Comparison of ENCODE assay signal across 9 mouse cellular contexts in the genomic region with DNA sequence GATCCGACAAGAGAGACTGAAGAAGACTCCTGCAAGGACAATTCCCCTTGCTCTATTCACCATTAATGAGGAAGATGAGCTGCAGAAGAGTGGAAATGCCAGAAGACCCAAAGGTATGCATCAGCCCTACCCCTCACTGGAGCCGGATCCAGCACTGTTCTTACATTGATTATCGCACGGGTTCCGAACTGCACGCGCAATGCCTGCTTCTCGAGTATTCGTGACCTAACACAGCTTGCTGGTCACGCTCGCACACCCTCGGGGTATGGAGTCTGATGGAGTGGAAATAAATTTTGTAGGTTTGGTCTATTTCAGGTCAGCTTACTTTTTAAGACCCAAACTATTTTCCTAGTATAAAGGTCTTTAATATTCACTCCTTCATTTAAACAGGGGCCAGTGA. TPM values are rescaled to one million over a fixed set of nuclear protein-coding genes. Genes with fewer than 3 reads are reported as not detected.
A peak's percentile ranks its signal among the peaks of the same experiment; 100 is the strongest.
DNase-seq lines count a peak whose midpoint lies in the region; ATAC-seq lines count a peak whose summit lies in the region.
"Had no signal": no experiment of that assay in that cellular context is flagged by ENCODE, and none has a peak within 500 bp of the region (broad histone marks: within the 10 kb centered on the region; RNA-seq: fewer than 3 reads in every experiment).

No protein-coding gene starts in this region.

- intact Hi-C loops in heart, postnatal 25 days (cut with DNase I) = no loop called here

- WGBS in heart, embryonic 12.5 days = 85% methylated on average over 12 of the region's 12 CpGs
- 67% methylated on average over 12 of the region's 12 CpGs for WGBS in embryonic facial prominence, embryonic 12.5 days
- 45% methylated on average over 12 of the region's 12 CpGs for WGBS in midbrain, embryonic 16.5 days

- H3K4me3 ChIP-seq in heart, embryonic 12.5 days = no peak overlapping the region
- no peak overlapping the region for H3K4me3 ChIP-seq in embryonic facial prominence, embryonic 12.5 days
- peak overlapping the region; percentile 37 for H3K4me3 ChIP-seq in midbrain, embryonic 16.5 days (ENCODE audit: low read depth, low read length)

- H3K27ac ChIP-seq in heart, embryonic 12.5 days (ENCODE audit: poor library complexity, severe bottlenecking) = no peak overlapping the region
- no peak overlapping the region for H3K27ac ChIP-seq in embryonic facial prominence, embryonic 12.5 days
- peak overlapping the region; percentile 62; the same call in 1 of the 2 replicates for H3K27ac ChIP-seq in midbrain, embryonic 16.5 days (ENCODE audit: low read length)

- no peak for DNase-seq in heart, postnatal 4 days
- DNase-seq in kidney, adult 18-20 months = peak; percentile 70
- no peak for DNase-seq in heart, postnatal 25 days (ENCODE audit: low spot score)

- ATAC-seq in heart, embryonic 12.5 days (ENCODE audit: insufficient number of reproducible peaks, low FRiP score) = no peak
- ATAC-seq in embryonic facial prominence, embryonic 12.5 days (ENCODE audit: insufficient number of reproducible peaks, insufficient read depth, low FRiP score, low TSS enrichment) = no peak
- peak; percentile 26 for ATAC-seq in midbrain, embryonic 16.5 days
- no peak for ATAC-seq in activated CD4-positive, CD25-positive, alpha-beta regulatory T cell, adult 4 months
- no peak for ATAC-seq in erythroid progenitor cell, adult 5-6 weeks (replicated peaks; ENCODE audit: low FRiP score, poor library complexity, severe bottlenecking)
- ATAC-seq: inflammation-experienced regulatory T-cells, adult 6 months had no signal

- no peaks in the 10 kb centered on the region for H3K9me3 ChIP-seq in heart, embryonic 12.5 days (replicated peaks)
- no peaks in the 10 kb centered on the region for H3K9me3 ChIP-seq in embryonic facial prominence, embryonic 12.5 days
- no peaks in the 10 kb centered on the region for H3K9me3 ChIP-seq in midbrain, embryonic 16.5 days (replicated peaks; ENCODE audit: control insufficient read depth, low read length, poor library complexity, severe bottlenecking)

- no peaks in the 10 kb centered on the region for H3K36me3 ChIP-seq in heart, embryonic 12.5 days
- no peaks in the 10 kb centered on the region for H3K36me3 ChIP-seq in embryonic facial prominence, embryonic 12.5 days
- no peaks in the 10 kb centered on the region for H3K36me3 ChIP-seq in midbrain, embryonic 16.5 days (ENCODE audit: control insufficient read depth, insufficient read depth, low read length)

- no peaks in the 10 kb centered on the region for H3K27me3 ChIP-seq in heart, embryonic 12.5 days (replicated peaks)
- no peaks in the 10 kb centered on the region for H3K27me3 ChIP-seq in embryonic facial prominence, embryonic 12.5 days
- no peaks in the 10 kb centered on the region for H3K27me3 ChIP-seq in midbrain, embryonic 16.5 days (ENCODE audit: control insufficient read depth, insufficient read depth, low read depth, low read length)

- H3K9ac ChIP-seq in heart, embryonic 12.5 days = no peak overlapping the region
- H3K9ac ChIP-seq in embryonic facial prominence, embryonic 12.5 days = no peak overlapping the region
- peak overlapping the region; percentile 37 for H3K9ac ChIP-seq in midbrain, embryonic 16.5 days (ENCODE audit: low read depth, low read length)

- H3K4me1 ChIP-seq in heart, embryonic 12.5 days (replicated peaks) = peaks cover 16% of the 10 kb centered on the region
- H3K4me1 ChIP-seq in embryonic facial prominence, embryonic 12.5 days = peaks cover 5% of the 10 kb centered on the region
- H3K4me1 ChIP-seq in midbrain, embryonic 16.5 days (ENCODE audit: control insufficient read depth, insufficient read depth, low read length) = peaks cover 16% of the 10 kb centered on the region

- peak overlapping the region; percentile 58; the same call in 1 of the 2 replicates for H3K4me2 ChIP-seq in heart, embryonic 12.5 days
- peak overlapping the region; percentile 51 for H3K4me2 ChIP-seq in embryonic facial prominence, embryonic 12.5 days (replicated peaks)
- peak overlapping the region; percentile 65 for H3K4me2 ChIP-seq in midbrain, embryonic 16.5 days (ENCODE audit: low read length)

RNA-seq across cellular contexts. Expression of a gene that starts 22.9 kb away (rescaled TPM):
- 7.4 and 8.3 TPM in 2 replicates for polyA plus RNA-seq in heart, embryonic 12.5 days (2016; fragmentation: Nextera tagmentation; extraction: Ambion mirVana)
- total RNA-seq in heart, postnatal 4 days (2021) = 1 to 10 TPM; 9.1 to 9.7 TPM
- 7.9 and 11.5 TPM in 2 replicates for polyA plus RNA-seq in embryonic facial prominence, embryonic 12.5 days (2016; fragmentation: Nextera tagmentation; extraction: Ambion mirVana)
- polyA plus RNA-seq in midbrain, embryonic 16.5 days (2015; fragmentation: Nextera tagmentation; extraction: Ambion mirVana) = 8.5 and 10.3 TPM in 2 replicates
- 10 to 100 TPM; 17.4 TPM for total RNA-seq in heart, postnatal 25 days (2021)
- 1 to 10 TPM; 4.8 to 5.2 TPM for polyA plus RNA-seq in activated CD4-positive, CD25-positive, alpha-beta regulatory T cell, adult 4 months (2017; shearing (Covaris generic))
- 0.84 and 2.2 TPM in 2 replicates for total RNA-seq in erythroid progenitor cell, adult 5-6 weeks (2015; ENCODE audit: low replicate concordance)
- total RNA-seq in erythroid progenitor cell, adult 5-6 weeks (2017; ENCODE audit: low replicate concordance) = 1.0 and 4.8 TPM in 2 replicates
